In the genomic region with DNA sequence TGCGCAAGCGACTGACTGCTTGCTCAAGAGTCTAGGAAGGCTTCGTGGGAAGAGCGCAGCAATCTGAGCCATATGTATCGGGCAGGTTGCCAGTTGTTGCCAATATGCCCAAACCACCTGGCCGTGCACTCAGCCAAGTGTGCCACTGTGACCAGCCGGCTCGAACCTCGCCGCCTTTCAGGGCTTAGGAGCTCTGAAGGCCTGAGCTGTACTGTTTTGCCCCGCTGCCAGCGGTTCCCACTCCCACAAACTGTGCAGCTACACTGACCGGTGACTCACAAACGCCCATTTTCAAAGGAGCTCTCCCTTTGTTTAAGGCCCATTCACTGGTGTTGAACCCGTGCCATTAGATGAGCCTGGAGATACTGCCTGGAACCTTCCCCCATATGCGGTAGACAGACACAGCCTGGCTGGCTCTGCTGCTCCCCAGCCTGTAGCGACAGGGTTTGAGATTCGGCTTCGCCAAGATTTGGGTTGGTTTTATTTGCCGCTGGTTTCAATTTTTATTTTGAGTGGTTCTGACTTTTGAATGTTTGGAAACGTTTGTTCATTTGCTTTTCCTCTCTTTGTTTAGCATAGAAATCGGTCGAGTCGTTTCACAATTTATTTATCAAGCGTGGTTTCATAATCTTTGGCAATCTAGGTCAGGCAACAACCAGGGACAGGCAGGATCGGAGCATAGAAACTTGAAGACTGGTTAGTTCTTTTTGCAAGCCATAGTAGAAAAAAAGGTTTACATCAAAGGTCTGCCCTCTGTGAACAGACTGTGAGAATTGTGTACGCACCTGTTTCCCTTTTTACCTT, we compare ENCODE assay signal across 8 mouse cellular contexts.
DNase-seq lines count a peak whose midpoint lies in the region; TF ChIP-seq lines count a peak whose summit lies in the region.

No protein-coding gene starts in this region.

- no peak for TF ChIP-seq CTCF in layer of hippocampus, adult 2 months (conservative IDR thresholded peaks at IDR 0.05)

- H3K27ac ChIP-seq in layer of hippocampus, adult 2 months, result peak overlapping the region; percentile 93

- peak overlapping the region; percentile 42 for H3K4me3 ChIP-seq in layer of hippocampus, adult 2 months

- DNase-seq in gastrocnemius, adult 18-20 months (ENCODE audit: low spot score), result peak; percentile 23
- DNase-seq in gastrocnemius, adult 8-10 months (ENCODE audit: low spot score in 2 of 2), result no peak
- DNase-seq in Muller cell, postnatal 12 days (ENCODE audit: inconsistent ontology term), result peak; percentile 90
- DNase-seq in cerebellum, postnatal 36 days, result peak; percentile 94 to 97
- peak; percentile 73 for DNase-seq in layer of hippocampus, adult 2 months (ENCODE audit: low spot score in 2 of 2)
- DNase-seq in lung, postnatal 36 days, result peak; percentile 69
- DNase-seq in yolk sac, embryonic 10.5 days (ENCODE audit: low spot score), result no peak
- no peak for DNase-seq in thymus, postnatal 0 days (ENCODE audit: low spot score)

Comparison
In these comparisons a context has a peak if more than half of its experiments do, and no peak if none do; other contexts are left out.
1. DNase-seq: peak in gastrocnemius, adult 18-20 months (single experiment), Muller cell, postnatal 12 days (single experiment), cerebellum, postnatal 36 days (2 of 2), layer of hippocampus, adult 2 months (2 of 2) and lung, postnatal 36 days (single experiment); none in gastrocnemius, adult 8-10 months (0 of 2), yolk sac, embryonic 10.5 days (single experiment) and thymus, postnatal 0 days (single experiment).